Mouse (Mus musculus) Muller cell, postnatal 12 days (primary cell): ENCODE results near the gene Sema7a.

Experiments
- DNase-seq: peaks from one replicate; pipeline ENCODE4 v3.0.0-alpha.2; 2015; ENCODE audit errors: inconsistent ontology term

Sema7a gene

DNA sequence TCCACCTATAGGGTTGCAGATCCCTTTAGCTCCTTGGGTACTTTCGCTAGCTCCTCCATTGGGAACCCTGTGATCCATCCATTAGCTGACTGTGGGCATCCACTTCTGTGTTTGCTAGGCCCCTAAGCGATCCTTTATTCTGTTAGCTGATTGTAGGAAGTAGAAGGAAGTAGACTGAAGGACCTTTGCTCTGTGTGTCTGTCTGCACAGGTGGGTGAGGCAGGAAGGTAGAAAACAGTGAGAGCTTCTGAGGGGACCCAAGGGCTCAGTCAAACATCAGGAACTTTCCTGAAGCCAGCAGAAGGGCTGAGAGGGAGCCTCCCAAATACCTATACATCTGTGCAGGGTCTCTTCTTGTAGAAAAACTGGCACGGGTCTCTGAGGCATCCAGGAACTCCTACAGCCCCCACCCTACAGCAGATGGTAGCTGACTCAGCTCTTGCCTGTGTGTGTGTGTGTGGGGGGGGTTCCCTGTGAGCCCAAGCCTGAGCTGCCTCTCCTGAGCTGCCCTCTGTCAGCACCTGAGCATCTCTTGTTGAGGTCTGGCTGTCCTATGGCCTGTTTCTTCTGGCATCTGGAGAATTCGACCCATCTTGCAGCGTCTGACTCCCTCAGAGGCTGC, 35.4 kb downstream of the Sema7a start:
- no peak for DNase-seq

DNA sequence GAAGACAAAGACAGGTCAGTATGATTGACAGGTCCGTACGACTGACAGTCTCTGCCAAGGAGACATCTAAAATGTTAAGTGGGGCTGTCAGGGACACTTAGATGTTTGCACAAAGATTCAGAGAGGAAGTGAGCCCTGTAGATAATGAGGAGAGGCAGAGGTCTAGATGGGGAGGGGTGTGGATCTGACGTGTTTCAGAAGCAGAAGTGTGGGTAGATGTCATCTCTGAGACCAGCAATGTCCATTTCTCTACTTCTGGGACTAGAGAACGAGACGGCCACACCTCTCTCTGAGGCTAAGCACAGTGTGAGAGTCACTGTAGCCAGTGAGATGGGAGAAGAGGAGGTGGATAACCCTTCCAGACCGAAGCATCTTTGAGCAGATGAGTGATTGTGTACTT, 38.1 kb downstream of the Sema7a start:
- DNase-seq = no peak

DNA sequence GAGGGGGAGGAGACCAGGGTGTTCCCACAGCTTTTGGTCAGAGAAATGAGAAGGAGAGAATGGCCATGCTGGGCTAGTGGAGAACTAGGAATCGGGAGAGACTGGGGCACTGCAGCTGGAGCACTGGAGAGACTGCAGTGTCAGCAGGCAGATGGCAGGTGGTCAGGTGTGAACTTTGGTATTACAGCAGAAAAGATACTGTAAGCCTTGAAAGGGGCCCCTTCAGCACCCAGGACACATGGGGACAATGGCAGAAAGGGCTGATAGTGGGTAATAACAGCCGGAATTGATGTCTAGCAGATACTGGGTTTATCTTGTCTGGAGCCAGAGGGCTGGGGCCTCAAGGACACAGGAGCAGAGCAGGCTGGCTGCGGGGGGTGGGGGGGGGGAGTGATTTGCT, 38.9 kb downstream of the Sema7a start:
- DNase-seq = no peak

DNA sequence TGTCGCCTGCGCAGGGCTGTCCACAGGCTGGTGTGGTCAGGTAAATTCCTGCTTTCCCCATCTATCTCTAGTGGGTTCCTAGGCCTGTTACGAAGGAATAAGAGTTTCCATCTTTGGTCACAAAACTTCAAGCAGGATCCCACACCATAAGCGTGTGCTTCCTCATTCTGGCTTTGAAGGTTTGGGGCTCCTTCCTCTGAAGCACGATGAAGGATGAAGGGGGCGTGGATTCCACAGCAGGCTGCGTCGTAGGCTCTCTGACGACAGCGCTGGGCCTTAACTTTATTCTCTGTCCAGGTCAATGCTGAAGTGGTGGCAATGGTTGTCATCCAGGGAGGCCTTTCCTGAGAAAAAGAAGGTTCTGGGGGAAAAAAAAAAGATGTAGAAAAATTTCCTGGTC, 40.7 kb downstream of the Sema7a start:
- no peak for DNase-seq

DNA sequence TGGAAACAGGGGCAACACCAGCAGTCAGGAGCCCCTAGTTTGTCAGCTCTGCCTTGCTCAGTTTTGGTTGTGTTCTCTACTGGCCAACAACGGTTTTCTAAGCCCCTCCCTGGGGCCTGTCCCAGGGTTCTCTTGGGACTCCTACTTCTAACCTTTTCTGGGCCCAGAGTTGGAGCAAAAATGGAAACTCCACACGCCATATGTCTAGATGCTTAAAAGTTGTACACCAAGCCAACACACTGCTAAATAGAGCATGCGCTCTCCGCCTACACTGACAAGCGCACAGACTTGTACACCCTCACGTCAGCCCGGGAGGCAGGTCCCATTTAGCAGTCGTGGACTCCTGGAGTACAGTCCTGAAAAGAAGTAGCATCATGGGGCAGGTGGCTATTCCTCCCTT, 45.4 kb downstream of the Sema7a start:
- no peak for DNase-seq

DNA sequence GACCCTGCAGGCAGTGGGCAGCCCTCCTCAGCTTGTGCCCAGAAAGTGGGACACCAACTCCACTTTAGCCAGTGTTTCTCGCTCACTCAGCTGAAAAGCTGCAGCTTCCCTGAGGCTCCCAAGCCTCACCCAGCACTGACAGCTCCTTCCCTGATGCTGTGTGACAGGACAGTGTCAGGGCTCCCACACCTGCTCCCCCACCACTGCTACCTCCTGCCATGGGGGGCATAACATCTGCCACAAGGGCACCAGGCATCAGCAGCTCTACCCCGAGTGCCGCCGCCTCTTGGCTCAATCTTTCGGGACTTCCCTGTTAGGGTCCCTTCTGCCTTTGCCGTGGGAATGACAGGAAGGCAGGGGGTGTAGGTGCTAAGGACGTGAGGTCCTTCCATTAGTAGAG, 46.4 kb downstream of the Sema7a start:
- DNase-seq = no peak

DNA sequence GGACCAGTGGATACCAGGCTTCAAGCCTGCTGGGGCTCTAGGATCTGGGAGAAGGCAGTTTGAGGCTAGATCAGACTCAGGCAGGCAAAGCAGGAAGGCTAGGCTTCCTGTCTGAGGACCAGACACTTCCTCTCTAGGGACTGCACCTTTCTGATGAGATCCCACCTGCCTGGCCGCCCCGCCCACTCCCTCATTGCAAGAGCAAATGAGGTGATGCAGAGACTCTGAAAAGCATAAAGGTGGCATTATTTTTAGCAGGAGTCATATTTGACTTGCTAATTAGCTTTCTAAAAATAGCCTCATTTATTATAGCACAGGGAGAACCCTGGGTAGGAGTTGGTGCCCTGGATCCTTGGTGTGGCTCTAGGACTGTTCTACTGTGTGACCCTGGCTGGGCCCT, 48.2 kb downstream of the Sema7a start:
- DNase-seq = no peak

DNA sequence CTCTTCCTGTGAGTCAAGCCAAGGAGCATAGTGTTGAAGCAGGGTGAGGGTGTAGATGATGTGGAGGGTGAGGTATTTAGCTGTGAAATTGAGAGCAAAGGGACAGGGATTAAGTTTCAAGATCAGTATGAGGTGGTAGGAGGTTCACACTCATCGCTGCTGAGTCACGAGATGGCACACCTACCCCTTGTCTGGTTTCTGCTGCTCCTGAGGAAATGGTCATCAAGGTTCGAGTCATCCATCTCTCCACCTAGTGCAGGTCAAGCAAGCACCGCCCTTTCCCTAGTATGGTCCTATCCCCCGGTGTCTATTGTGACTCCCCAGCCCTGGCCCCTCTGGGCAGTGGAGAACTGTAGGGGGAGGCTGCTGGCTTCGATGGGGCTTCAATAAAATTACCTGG, 49.4 kb downstream of the Sema7a start:
- DNase-seq = no peak

DNA sequence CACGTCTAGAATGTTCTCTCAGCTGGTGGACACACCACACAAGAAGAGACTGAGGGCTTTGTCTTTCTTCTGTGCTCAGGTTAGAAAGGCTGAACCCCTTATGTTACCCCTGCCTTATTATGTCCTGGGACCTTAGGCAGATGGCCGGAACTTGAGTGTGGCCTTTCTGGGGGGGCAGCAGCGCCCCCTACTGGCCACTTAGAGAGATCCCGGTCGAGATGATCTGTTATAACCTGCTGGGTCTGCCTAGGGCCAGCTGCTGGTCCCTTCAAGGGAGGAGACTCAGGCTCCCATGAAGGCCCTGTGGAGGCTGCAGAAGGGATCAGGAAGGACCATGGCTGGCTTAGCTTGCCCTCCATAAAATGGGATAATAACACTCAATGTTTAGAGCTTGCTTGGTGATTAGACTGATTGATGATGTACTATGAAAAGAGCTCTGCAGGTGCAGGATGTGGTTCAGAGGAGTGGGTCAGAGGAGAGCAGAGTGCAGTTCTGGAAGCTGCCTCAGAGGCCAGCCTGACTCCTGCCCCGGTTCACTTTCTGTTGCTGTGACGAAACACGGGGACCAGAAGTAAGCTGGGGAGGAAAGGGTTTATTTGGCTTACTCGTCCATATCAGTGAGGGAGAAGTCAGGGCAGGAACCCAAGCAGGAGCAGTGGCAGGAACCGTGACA, 50.7 kb downstream of the Sema7a start:
- peak; percentile 54 for DNase-seq

DNA sequence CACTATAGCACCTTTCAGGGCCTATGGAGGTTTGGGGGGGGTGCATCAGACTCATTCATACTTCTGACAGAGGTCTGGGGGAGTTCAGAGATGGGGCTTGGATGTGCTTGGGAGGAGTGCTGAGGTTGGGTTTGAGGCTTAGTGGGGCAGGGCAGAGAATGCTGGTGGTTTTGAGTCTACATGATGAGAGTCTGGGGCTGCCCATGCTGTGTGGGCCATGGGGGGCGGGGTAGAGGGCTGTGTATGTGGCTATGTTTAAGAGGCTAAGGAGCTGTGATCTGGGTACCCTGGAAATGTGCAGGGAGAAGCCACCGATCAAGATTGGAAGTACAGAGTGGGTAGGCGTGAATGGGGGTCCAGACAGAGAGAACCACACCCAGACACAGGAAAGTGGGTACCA, 52.1 kb downstream of the Sema7a start:
- no peak for DNase-seq

DNA sequence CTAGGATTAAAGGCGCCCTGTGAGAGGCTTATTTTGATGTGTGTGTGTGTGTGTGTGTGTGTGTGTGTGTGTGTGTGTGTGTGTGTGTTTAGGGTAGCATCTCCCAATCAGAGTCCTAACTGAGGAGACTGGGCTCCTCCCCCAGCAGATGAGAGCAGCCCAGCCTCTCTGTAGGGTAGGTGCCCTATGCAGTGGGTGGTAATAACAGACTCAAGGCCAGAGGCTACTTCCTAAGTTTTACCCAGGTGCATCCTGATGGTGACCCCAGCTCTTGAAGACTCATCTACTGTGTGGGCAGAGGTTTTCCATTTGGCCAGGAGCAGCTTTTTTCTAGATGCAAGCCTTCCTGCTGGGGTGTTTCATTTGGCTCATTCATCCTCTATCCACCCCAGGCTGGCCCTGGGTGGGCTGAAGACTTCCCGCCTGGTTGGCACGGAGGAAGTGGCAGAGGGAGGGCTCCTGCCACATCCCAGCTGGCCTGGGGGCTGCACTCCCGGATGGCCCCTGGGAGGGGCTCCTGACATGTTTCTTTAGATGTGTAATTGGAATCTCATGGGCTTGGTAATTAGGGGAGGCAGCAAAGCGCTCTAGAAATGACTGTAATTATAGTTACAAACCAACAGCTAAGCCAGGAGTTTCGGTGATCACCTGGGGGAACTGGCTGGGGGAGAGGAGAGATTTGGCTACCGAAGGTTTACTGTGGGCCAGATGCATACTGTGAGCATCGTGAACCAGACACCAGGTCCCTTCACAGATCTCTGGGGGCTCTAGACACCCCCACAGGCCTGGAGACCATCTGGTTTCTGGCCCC, 53.1 kb downstream of the Sema7a start:
- DNase-seq = no peak

DNA sequence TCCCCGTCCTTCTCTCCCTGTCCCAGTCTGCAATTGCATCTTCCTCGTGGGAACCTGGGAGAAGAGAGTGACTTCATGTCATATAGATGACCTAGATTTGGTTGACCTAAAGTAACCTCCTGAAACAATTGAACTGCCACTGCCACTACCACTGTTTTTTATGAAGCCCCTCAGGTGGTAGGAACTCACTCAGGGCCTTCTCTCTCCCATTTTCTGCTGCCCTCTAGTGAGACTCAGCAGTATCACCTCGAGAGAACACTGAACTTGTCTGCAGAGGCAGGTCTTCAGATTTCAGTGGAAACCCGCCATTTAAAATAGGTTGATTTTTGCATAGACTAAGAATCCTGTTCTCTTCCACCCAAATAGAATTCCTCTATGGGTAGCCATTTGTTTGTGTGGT, 55.4 kb downstream of the Sema7a start:
- DNase-seq = no peak

DNA sequence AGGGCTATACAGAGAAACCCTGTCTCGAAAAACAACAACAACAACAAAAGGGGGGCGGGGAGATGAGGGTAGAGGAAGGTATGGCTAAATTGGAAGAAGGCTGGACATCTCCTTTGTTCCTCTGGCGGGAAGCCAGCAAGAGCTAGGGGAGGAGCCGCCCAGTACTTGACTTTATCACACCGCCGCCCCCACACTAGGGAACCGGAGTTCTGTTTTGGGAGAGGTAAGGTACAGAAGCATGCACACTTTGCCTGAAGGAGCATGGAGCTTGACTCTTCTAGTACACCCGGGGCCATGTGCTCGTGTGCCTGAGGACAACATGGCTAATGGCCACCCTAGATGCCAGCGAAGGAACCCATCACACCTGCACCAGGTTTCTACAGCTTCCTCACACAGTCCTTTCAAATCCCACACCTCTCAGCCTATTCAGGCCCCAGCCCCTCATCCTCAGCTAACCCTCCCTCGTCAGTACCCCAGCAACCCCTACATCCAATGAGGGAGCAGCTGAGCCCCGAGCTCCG, 57.7 kb downstream of the Sema7a start:
- no peak for DNase-seq

DNA sequence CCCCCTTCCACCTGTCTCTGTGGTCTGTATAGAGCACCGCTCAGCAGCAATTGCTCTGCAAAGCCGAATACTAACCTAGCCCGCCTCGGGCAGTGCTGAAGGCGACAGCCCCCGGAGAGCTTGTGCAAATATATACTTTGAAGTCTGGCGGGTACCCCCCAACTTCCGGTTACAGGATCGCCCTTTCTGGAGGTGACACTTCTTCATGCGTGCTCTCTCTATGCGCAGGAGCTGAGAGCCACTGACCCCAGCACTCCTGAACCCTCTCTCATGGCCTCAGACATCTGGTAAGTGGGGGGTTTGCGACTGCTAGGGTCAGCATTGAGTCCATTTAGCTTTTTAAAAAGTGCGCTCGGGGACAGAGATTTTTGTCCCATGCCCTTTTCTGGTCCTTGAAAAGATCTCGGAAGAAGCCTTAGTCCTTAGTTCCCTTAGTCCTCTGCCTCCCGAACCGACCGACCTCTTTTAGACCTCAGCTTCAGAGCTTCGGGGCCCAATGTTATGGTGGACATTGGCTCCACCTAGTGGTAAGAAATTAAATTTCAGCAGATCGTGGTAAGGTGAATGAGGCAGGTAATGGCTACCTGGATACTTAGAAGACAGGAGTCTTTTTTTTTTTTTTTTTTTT, 58.2 kb downstream of the Sema7a start:
- DNase-seq = peak; percentile 46

DNA sequence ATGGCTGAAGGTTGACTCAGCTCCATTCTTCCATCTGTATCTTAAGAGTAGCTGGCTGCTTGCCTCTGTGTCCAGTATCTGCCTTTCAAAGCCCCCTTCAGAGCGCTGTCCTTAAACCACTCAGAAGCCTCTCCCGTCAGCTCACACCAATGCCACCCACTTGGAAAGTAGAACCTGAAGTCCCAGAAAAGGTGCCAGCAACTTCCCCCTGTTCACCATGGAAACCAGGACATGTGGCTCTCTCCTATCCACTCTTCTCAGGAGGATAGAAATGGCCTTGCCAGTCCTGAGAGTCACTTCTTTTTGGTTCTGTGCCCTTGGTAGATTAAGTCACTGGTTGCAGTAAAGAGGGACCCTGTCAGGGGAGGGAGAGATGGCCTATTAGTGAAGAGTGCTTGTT, 58.8 kb downstream of the Sema7a start:
- DNase-seq = no peak

DNA sequence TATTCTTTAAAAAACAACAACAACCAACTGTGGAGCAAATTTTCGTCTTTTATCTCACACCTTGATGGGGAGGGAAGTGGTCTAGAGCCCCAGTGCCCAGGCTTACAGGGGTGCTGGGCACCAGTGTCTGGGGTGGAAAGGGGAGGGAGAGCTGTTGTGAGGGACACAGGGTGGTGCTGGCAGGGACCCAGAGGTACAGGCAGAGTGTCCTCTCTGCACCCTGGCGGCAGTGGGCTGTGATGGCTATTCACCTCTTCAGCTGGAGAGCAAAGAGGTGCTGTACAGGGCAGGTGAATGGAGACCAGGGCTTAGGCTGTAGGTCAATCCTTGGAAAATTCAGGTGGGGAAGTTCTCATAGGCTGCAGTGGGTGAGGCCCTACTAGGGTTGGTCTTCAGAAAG, 59.8 kb downstream of the Sema7a start:
- no peak for DNase-seq

DNA sequence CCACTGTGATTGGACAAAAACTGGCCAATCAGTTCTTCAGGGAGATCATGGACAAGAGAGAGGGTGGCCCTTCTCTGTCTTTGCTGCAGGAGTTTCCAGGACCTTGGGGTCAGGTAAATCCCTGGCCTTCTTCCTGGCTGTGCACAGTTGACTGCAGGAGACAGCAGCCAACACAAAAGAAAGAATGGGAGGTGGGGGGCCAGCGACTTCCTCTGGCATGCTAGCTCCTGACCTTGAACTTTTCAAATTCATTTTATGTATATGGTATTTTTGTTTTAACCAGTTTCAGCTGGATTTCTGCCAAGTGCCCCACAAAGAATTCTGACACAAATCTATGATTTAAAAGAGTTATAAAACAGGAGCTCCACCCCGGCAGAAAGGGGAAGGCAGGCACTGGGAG, 63.4 kb downstream of the Sema7a start:
- no peak for DNase-seq

DNA sequence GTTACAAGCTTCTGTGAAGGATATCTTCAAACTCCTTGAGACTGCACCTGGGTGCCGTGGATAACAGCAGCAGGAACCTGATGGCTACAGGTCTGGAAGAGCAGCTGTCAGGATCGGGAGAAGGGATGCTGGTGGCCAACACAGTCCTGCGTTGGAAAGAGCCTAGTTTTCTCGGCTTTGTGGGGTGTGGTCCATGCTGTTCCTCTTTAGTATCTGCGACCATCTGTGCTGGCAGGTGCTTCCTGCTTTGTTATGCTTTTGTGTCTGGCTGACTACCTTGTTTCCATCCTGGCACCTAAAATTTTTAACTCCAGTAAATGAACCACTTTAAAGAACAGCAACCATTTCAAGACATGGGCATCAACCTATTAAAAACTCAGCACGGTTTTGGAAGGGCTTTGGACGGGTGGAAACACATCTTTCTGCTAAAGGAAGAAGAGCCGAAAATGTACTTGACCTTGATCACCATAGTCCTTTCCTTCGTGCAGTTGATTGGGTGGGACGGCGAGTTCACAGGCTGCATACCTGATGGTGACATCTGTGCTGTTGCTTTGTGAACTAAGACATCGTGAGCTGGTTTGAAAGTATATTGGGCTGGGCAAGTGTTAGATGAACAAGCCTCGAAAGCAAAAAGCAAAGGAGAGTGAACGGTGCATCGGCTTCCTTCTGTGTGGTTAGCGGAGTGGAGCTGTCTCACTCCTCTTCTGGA, 66.0 kb downstream of the Sema7a start, which contains the start of gene Cyp11a1:
Gene Cyp11a1, plus strand, starts transcription at position 659 of the 709 bp plus-strand sequence.
- no peak for DNase-seq

DNA sequence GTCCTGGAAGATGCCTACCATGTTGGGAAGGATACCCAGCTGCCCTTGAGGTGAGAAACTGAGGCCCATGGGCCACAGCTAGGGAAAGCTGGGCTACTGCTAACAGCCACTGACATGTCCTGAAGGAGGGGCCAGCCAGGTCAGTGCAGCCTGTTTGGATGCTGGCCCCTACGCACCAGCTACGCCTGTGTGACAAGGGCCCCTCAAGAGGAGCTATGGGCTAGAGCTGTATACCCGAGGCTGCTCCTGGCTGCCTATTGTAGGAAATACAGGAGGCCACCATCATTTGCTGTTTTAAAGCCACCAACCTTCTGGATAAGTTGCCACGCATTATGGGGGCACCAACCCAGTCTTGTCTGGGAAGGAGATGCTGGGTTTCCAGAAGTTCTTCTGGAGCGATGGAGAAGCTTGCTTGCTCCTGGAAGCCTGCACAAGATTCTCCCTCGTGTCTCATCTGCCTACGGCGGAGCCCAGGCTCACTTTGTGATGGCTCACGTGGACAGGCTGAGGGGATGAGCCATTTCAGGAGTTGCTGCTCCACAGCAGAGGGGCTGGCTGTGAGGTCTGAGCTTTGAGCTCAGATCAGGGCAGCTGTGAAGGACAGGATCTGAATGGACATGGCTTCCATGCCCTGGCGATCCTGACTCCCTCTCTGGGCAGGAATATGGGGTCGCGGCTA, 68.6 kb downstream of the Sema7a start:
- no peak for DNase-seq

DNA sequence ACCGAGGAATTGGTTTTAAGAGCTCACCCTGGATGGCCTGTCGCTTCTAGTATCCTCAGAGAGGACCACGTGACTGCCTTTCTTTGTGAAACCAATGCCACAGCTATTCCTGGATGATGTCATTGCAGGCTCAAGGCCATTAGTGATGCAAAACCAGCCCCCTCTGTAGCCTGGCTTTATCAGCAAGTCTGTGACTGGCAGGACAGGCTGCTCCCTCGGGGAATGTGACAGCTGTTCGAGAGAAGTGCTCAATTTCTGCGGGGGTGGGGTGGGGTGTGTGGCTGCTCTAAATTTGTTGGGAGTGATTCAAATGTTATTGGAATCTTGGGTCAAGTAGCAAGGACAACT, 69.1 kb downstream of the Sema7a start:
- peak; percentile 92 for DNase-seq

DNA sequence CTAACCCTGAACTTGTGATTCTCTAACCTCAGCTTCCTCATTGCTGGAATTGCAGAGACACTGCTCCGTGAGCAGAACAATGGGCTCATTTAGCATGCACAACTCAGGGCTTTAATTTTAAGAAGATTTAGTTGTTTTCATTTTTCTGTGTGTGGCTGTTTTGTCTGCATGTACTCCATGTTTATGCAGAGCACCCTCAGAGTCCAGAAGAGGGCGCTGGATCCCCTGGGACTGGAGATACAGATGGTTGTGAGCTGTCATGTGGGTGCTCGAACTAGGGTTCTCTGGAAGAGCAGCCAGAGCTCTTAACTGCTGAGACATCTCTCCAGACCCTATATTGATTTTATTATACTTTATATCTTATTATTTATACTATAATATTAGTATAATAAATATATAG, 69.7 kb downstream of the Sema7a start:
- DNase-seq = peak; percentile 26
